8 mouse cellular contexts compared by ENCODE assay signal in the genomic region with DNA sequence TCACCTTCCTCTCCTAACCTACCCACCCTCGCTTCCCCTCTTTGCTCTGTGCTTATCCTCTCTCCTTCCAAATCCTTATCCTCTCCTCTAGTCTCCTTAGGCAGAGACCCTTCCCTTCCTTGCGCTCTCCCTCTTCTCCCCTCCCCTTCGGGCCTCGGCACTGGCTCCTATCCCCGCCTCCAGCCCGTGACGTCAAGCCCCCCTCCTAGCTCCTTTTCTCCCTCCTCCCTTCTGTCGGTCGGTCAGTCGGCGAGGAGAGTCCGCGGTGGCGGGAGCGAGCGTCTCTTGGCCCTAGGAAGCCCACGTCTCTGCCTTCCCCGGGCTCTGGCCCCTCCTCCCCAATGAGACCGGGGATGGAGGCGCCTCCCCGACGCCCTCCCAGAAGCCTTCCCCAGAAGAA. TPM values are rescaled to one million over a fixed set of nuclear protein-coding genes. Genes with fewer than 3 reads are reported as not detected.
DNase-seq lines count a peak whose midpoint lies in the region.

No protein-coding gene starts in this region.

- intact Hi-C loops in gastrocnemius, postnatal 14 days (cut with DNase I; ENCODE audit: low total_unique reads) = no loop called here

- DNase-seq in adrenal gland, adult 8-10 months = peak; percentile 78
- peak; percentile 93 for DNase-seq in embryo, embryonic 10 days (ENCODE audit: low spot score)
- DNase-seq in gastrocnemius, postnatal 14 days = peak; percentile 81
- DNase-seq in hindlimb bud, embryonic 11.5 days (ENCODE audit: extremely low spot score, low read depth, low spot score) = peak; percentile 33
- peak; percentile 90 to 93 for DNase-seq in left cerebral cortex, adult 8-10 months (ENCODE audit: low spot score in 2 of 2)
- DNase-seq in lung, postnatal 4 days = peak; percentile 73 to 75
- DNase-seq in right cerebral cortex, adult 18-20 months = peak; percentile 95
- no peak for DNase-seq in adipocyte (ENCODE audit: low spot score)

RNA-seq across cellular contexts. Expression of gene Gabbr1, which starts 4.6 kb away (rescaled TPM):
- total RNA-seq in adrenal gland, adult 8-10 months (2022) = 10 to 100 TPM; 25.3 to 63.8 (median 50.8) TPM
- 10 to 100 TPM in 1 of 2 experiments, 1 to 10 TPM in 1; 9.8 to 10.3 TPM for total RNA-seq in gastrocnemius, postnatal 14 days (2021)
- total RNA-seq in left cerebral cortex, adult 8-10 months (2022) = 100 to 1,000 TPM; 662 to 748 (median 699) TPM

RNA-seq across cellular contexts. Expression of gene Mog, which starts 27.2 kb away (rescaled TPM):
- not detected for total RNA-seq in adrenal gland, adult 8-10 months (2022)
- not detected for total RNA-seq in gastrocnemius, postnatal 14 days (2021)
- 10 to 100 TPM; 52.5 to 55.9 (median 54.6) TPM for total RNA-seq in left cerebral cortex, adult 8-10 months (2022)

RNA-seq across cellular contexts. Expression of gene Olfr90, which starts 37.9 kb away (rescaled TPM):
- total RNA-seq in adrenal gland, adult 8-10 months (2022) = not detected
- total RNA-seq in gastrocnemius, postnatal 14 days (2021) = not detected
- not detected for total RNA-seq in left cerebral cortex, adult 8-10 months (2022)

RNA-seq across cellular contexts. Expression of gene Olfr91, which starts 47.7 kb away (rescaled TPM):
- not detected for total RNA-seq in adrenal gland, adult 8-10 months (2022)
- not detected for total RNA-seq in gastrocnemius, postnatal 14 days (2021)
- total RNA-seq in left cerebral cortex, adult 8-10 months (2022) = not detected

RNA-seq across cellular contexts. Expression of gene Zfp57, which starts 49.4 kb away (rescaled TPM):
- 1 to 10 TPM; 2.0 to 2.6 (median 2.3) TPM for total RNA-seq in adrenal gland, adult 8-10 months (2022)
- total RNA-seq in gastrocnemius, postnatal 14 days (2021) = 1 to 10 TPM in 1 of 2 experiments, under 1 TPM in 1; 0.74 to 1.5 TPM
- total RNA-seq in left cerebral cortex, adult 8-10 months (2022) = 10 to 100 TPM in 1 of 4 experiments, 1 to 10 TPM in 3; 8.1 to 10.5 (median 9.0) TPM

Comparison
In these comparisons a context has a peak if more than half of its experiments do, and no peak if none do; other contexts are left out.
1. RNA of gene Gabbr1, which starts 4.6 kb away (total RNA-seq): 662 to 748 TPM in left cerebral cortex, adult 8-10 months; 25.3 to 63.8 TPM in adrenal gland, adult 8-10 months and 9.8 to 10.3 TPM in gastrocnemius, postnatal 14 days; every median in the first group is over 10 times any median in the second.
2. RNA of gene Mog, which starts 27.2 kb away (total RNA-seq): 52.5 to 55.9 TPM in left cerebral cortex, adult 8-10 months; not detected in adrenal gland, adult 8-10 months and not detected in gastrocnemius, postnatal 14 days; every median in the first group is over 10 times any median in the second.